Mouse (Mus musculus) stomach, postnatal 0 days (tissue): ENCODE results near the gene Dnajc17.

ENCODE experiments used
- CTCF ChIP-seq: IDR thresholded peaks from 2 replicates; pipeline ENCODE4 v1.5.1; 2016; ENCODE audit warnings: antibody characterized with exemption, low read depth, mild to moderate bottlenecking, moderate library complexity
- EP300 ChIP-seq: optimal IDR thresholded peaks from 2 replicates; pipeline ENCODE3; 2016; ENCODE audit warnings: antibody characterized with exemption

GRCm38 (mm10) chr2:119207961-119208343, 643 bp downstream of the Dnajc17 start:
- TF ChIP-seq EP300 (no peak), CTCF (no peak)
